Mouse (Mus musculus): ENCODE measurements around the gene Zfr. TPM values are rescaled to one million over a fixed set of nuclear protein-coding genes. Genes with fewer than 3 reads are reported as not detected.

The Zfr gene
- total and polyA plus RNA-seq, 3 experiments, result 47.5 to 89.8 (median 84.9) TPM

- TF ChIP-seq CHD1 (IDR thresholded peaks at IDR 0.05; ENCODE audit: low read depth, low read length), result no peak
- TF ChIP-seq USF1 (IDR thresholded peaks at IDR 0.05; ENCODE audit: low read depth, low read length), result no peak
- TF ChIP-seq HCFC1 (IDR thresholded peaks at IDR 0.05; ENCODE audit: low read depth, low read length), result no peak
- TF ChIP-seq CHD2 (IDR thresholded peaks at IDR 0.05; ENCODE audit: low read length), result no peak
- TF ChIP-seq RCOR1 (conservative IDR thresholded peaks at IDR 0.05; ENCODE audit: low read depth, low read length), result no peak
- no peak for TF ChIP-seq MAZ (IDR thresholded peaks at IDR 0.05; ENCODE audit: low read depth, low read length)
- no peak for TF ChIP-seq KAT2A (IDR thresholded peaks at IDR 0.05; ENCODE audit: insufficient replicate concordance, low read length)
- no peak for TF ChIP-seq EP300 (IDR thresholded peaks at IDR 0.05; ENCODE audit: low read length)
- no peak for TF ChIP-seq ZMIZ1 (IDR thresholded peaks at IDR 0.05; ENCODE audit: low read depth, low read length)
- TF ChIP-seq UBTF (IDR thresholded peaks at IDR 0.05; ENCODE audit: low read depth, low read length), result no peak
- no peak for TF ChIP-seq BHLHE40 (IDR thresholded peaks at IDR 0.05; ENCODE audit: low read depth, low read length)
- no peak for TF ChIP-seq NELFE (IDR thresholded peaks at IDR 0.05; ENCODE audit: low read depth, low read length)
- no peak for TF ChIP-seq SMC3 (IDR thresholded peaks at IDR 0.05; ENCODE audit: low read depth, low read length)
- no peak for TF ChIP-seq ZC3H11A (IDR thresholded peaks at IDR 0.05; ENCODE audit: low read depth, low read length)
- no peak for TF ChIP-seq MEF2A (IDR thresholded peaks at IDR 0.05; ENCODE audit: borderline replicate concordance, low read depth, low read length)
- no peak for TF ChIP-seq ELF1 (IDR thresholded peaks at IDR 0.05; ENCODE audit: low read depth, low read length)
- TF ChIP-seq IRF4 (IDR thresholded peaks at IDR 0.05; ENCODE audit: low read depth, low read length), result no peak
- TF ChIP-seq POLR2AphosphoS2 (IDR thresholded peaks at IDR 0.05; ENCODE audit: low read depth, low read length), result no peak
- peaks cover 0 to 24% of the 10 kb centered on the region in 2 experiments for H3K36me3 ChIP-seq (replicated peaks in 1 of 2; ENCODE audit: control insufficient read depth in 1 of 2, insufficient read depth in 1 of 2, low read length in 1 of 2)
Observed at GRCm38 (mm10) chr15:12223393-12223792, 105.8 kb downstream of the Zfr start.

GRCm38 (mm10) chr15:12224239-12224638 lies 106.6 kb downstream of the Zfr start:
- H3K27me3 ChIP-seq (replicated peaks), result no peaks in the 10 kb centered on the region
- peaks cover 0 to 22% of the 10 kb centered on the region in 2 experiments for H3K36me3 ChIP-seq (replicated peaks in 1 of 2; ENCODE audit: control insufficient read depth in 1 of 2, insufficient read depth in 1 of 2, low read length in 1 of 2)
- in situ Hi-C loops (cut with MboI; ENCODE audit: low pct_ligation_motif_present, low pct_unique_long_range_greater_than_20kb, low sequenced_read_pairs), result no loop called here

More at GRCm38 (mm10) chr15:12223393-12223792, 105.8 kb downstream of the Zfr start:
- no peak overlapping the region for H3K4me2 ChIP-seq (ENCODE audit: insufficient read depth, low read depth, poor library complexity, severe bottlenecking)
- H3K27me3 ChIP-seq (replicated peaks), result no peaks in the 10 kb centered on the region
- dilution Hi-C loops (cut with MboI; ENCODE audit: extremely low pct_ligation_motif_present, extremely low pct_unique_long_range_greater_than_20kb, low sequenced_read_pairs), result no loop called here
- H3K9me3 ChIP-seq (replicated peaks; ENCODE audit: low read length), result no peaks in the 10 kb centered on the region
- no peak for DNase-seq (ENCODE audit: extremely low read depth)
- peaks cover 10% of the 10 kb centered on the region; the same call in 1 of the 2 replicates for H3K79me2 ChIP-seq (replicated peaks; ENCODE audit: control insufficient read depth, extremely low read depth, insufficient read depth, poor library complexity, severe bottlenecking)
- H3K27ac ChIP-seq (ENCODE audit: insufficient read depth, low read depth), result no peak overlapping the region
- H3K9ac ChIP-seq (ENCODE audit: insufficient read depth, low read depth), result no peak overlapping the region
- no peak overlapping the region for H3K4me3 ChIP-seq (replicated peaks in 1 of 3; ENCODE audit: low read depth in 2 of 3, low read length in 2 of 3, poor library complexity in 1 of 3)
- in situ Hi-C loops (cut with MboI; ENCODE audit: low pct_ligation_motif_present, low pct_unique_long_range_greater_than_20kb, low sequenced_read_pairs), result no loop called here
- peaks cover 3 to 16% of the 10 kb centered on the region in 2 experiments; a peak in 2 of 4 replicates for H3K4me1 ChIP-seq (ENCODE audit: control insufficient read depth in 1 of 2, insufficient read depth in 2 of 2)

More at GRCm38 (mm10) chr15:12224239-12224638, 106.6 kb downstream of the Zfr start:
- H3K9me3 ChIP-seq (replicated peaks; ENCODE audit: low read length), result no peaks in the 10 kb centered on the region
- TF ChIP-seq TCF12 (IDR thresholded peaks at IDR 0.05; ENCODE audit: low read depth, low read length) (no peak), ZMIZ1 (IDR thresholded peaks at IDR 0.05; ENCODE audit: low read depth, low read length) (no peak), IRF4 (IDR thresholded peaks at IDR 0.05; ENCODE audit: low read depth, low read length) (no peak), USF1 (IDR thresholded peaks at IDR 0.05; ENCODE audit: low read depth, low read length) (no peak)
- dilution Hi-C loops (cut with MboI; ENCODE audit: extremely low pct_ligation_motif_present, extremely low pct_unique_long_range_greater_than_20kb, low sequenced_read_pairs), result no loop called here
- peaks cover 0 to 12% of the 10 kb centered on the region in 2 experiments; a peak in 1 of 4 replicates for H3K4me1 ChIP-seq (ENCODE audit: control insufficient read depth in 1 of 2, insufficient read depth in 2 of 2)
- no peak overlapping the region for H3K9ac ChIP-seq (ENCODE audit: insufficient read depth, low read depth)
- no peak for DNase-seq (ENCODE audit: extremely low read depth)
- H3K4me3 ChIP-seq (replicated peaks in 1 of 3; ENCODE audit: low read depth in 2 of 3, low read length in 2 of 3, poor library complexity in 1 of 3), result no peak overlapping the region
- no peak overlapping the region for H3K4me2 ChIP-seq (ENCODE audit: insufficient read depth, low read depth, poor library complexity, severe bottlenecking)
- H3K79me2 ChIP-seq (replicated peaks; ENCODE audit: control insufficient read depth, extremely low read depth, insufficient read depth, poor library complexity, severe bottlenecking), result peaks cover 6% of the 10 kb centered on the region; the same call in 1 of the 2 replicates
- no peak overlapping the region for H3K27ac ChIP-seq (ENCODE audit: insufficient read depth, low read depth)
